Mouse (Mus musculus) midbrain, postnatal 0 days (tissue): ENCODE measurements around the gene Tmbim6. TPM values are rescaled to one million over a fixed set of nuclear protein-coding genes. Genes with fewer than 3 reads are reported as not detected.
"Not testable (repeated sequence)": the region's sequence is repeated elsewhere in the genome, so short reads cannot be mapped to it uniquely, and the experiment has no call there.

Experiments used
- ATAC-seq: fragments of 200-750 bp; cut with Nextera tagmentation; 2 replicates; pipeline ENCODE4 v1.8.0; 2017; ENCODE audit warnings: moderate number of reproducible peaks, mild to moderate bottlenecking, moderate TSS enrichment, moderate library complexity; ENCODE audit not compliant: low FRiP score
- DNase-seq: peaks from one replicate; pipeline ENCODE4 v3.0.0-alpha.2; 2015; ENCODE audit warnings: low spot score
- H3K27ac ChIP-seq: fragments of 300-500 bp; sonication (generic); 2 replicates; pipeline ENCODE4 v1.5.1; 2014; ENCODE audit warnings: low read depth, mild to moderate bottlenecking, low read length, mixed read lengths
- H3K27me3 ChIP-seq: fragments of 300-500 bp; sonication (generic); 2 replicates; pipeline ENCODE4 v1.6.1; 2014; ENCODE audit warnings: low read length, control low read depth, mixed read lengths; ENCODE audit not compliant: insufficient read depth
- H3K36me3 ChIP-seq: fragments of 300-500 bp; sonication (generic); 2 replicates; pipeline ENCODE4 v1.6.1; 2014; ENCODE audit warnings: low read length, control low read depth, mixed read lengths; ENCODE audit not compliant: insufficient read depth
- H3K4me1 ChIP-seq: fragments of 300-500 bp; sonication (generic); 2 replicates; pipeline ENCODE4 v1.6.1; 2014; ENCODE audit warnings: mild to moderate bottlenecking, control low read depth, antibody characterized with exemption, low read length, mixed read lengths; ENCODE audit not compliant: insufficient read depth
- H3K4me2 ChIP-seq: fragments of 300-500 bp; sonication (generic); 2 replicates; pipeline ENCODE4 v1.6.1; 2014; ENCODE audit warnings: low read depth, mild to moderate bottlenecking, low read length, mixed read lengths; ENCODE audit not compliant: poor library complexity, severe bottlenecking
- H3K4me3 ChIP-seq: fragments of 300-500 bp; sonication (generic); 2 replicates; pipeline ENCODE4 v1.5.1; 2014; ENCODE audit warnings: low read depth, mild to moderate bottlenecking, low read length, moderate library complexity
- H3K9ac ChIP-seq: fragments of 300-500 bp; sonication (generic); replicated peaks from 2 replicates; pipeline ENCODE4 v1.6.1; 2014; ENCODE audit warnings: mild to moderate bottlenecking, low read length, moderate library complexity, mixed read lengths; ENCODE audit not compliant: poor library complexity, severe bottlenecking
- H3K9me3 ChIP-seq: fragments of 300-500 bp; sonication (generic); 2 replicates; pipeline ENCODE4 v1.6.1; 2016; ENCODE audit warnings: low read length, control low read depth
- CTCF ChIP-seq: IDR thresholded peaks from 2 replicates; pipeline ENCODE4 v1.5.1; 2016; ENCODE audit warnings: antibody characterized with exemption, mild to moderate bottlenecking
- WGBS: fragments of 180-500 bp; shearing (Covaris S2); extraction: QIAGEN DNeasy Blood & Tissue Kit; methylation state at CpG from one replicate; pipeline ENCODE4 v1.1.7; 2014; 5-methylcytosine and 5-hydroxymethylcytosine counted together
- polyA plus RNA-seq: library from polyadenylated mRNA; unstranded; fragments of >200 nt; fragmentation: Nextera tagmentation; extraction: Ambion mirVana; gene quantifications from 2 replicates; pipeline ENCODE4 v1.2.1, GENCODE M21; 2015
- total RNA-seq: library from RNA; depleted of rRNA; stranded (reverse); fragments of >200 nt; gene quantifications from 2 replicates; pipeline ENCODE4 v1.2.3, GENCODE M21; 2014

Tmbim6 gene
- total and polyA plus RNA-seq, 2 experiments from 2014 or later = 327 TPM

DNA sequence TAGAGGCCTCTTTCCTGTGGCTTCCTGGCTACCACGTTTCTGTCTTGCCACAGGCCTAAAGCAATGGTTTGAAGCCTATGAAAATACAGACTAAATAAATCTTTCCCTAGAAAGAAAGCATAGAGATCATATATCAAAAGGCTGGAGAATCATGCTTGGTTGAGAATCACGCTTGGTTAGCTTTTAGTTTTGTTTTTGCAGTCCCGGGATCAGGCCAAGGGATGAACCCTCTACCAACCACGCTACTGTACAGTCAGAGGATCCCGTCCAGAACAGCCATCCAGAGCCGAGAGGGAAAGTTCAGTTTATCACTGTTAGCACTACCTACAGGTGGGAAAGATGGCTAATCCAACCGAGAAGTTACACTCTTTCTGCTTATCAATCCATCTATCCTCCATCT lies 49.7 kb downstream of the Tmbim6 start:
- DNase-seq = no peak
- no peak overlapping the region for H3K4me3 ChIP-seq
- TF ChIP-seq CTCF = no peak
- no peak overlapping the region for H3K27ac ChIP-seq
- H3K4me2 ChIP-seq = no peak overlapping the region
- 86% methylated on average over 7 of the region's 7 CpGs for WGBS
- H3K9me3 ChIP-seq = no peaks in the 10 kb centered on the region
- H3K9ac ChIP-seq = no peak overlapping the region
- ATAC-seq = no peak
- H3K27me3 ChIP-seq = no peaks in the 10 kb centered on the region
- no peaks in the 10 kb centered on the region for H3K36me3 ChIP-seq
- H3K4me1 ChIP-seq = no peaks in the 10 kb centered on the region

DNA sequence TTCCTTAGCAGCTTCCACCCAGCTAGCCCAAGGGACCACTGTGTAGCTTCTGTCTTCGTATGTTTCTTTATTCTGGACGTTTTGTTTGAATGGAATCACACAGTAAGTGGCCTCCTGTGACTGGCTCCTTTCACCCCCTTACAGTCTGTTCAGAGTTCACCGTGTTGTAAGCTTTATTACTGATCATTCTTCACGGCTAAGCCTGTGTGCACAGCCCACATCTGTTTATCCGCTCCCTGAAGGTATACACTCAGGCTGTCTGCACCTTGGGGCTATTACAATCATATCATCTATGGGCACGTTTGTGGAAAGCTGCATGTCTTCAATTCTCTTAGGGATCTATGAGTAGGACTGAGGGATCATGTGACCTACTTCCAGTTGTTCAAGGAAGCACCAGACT lies 52.9 kb downstream of the Tmbim6 start:
- H3K27me3 ChIP-seq = no peaks in the 10 kb centered on the region
- 39% methylated on average over 6 of the region's 6 CpGs for WGBS
- H3K36me3 ChIP-seq = no peaks in the 10 kb centered on the region
- no peak for DNase-seq
- ATAC-seq = no peak
- H3K4me2 ChIP-seq = no peak overlapping the region
- H3K4me1 ChIP-seq = 0 out of 2 replicates have a peak, but pooled peaks cover 3% of the 10 kb centered on the region
- H3K27ac ChIP-seq = no peak overlapping the region
- no peak for TF ChIP-seq CTCF
- no peaks in the 10 kb centered on the region for H3K9me3 ChIP-seq
- no peak overlapping the region for H3K4me3 ChIP-seq
- H3K9ac ChIP-seq = no peak overlapping the region

DNA sequence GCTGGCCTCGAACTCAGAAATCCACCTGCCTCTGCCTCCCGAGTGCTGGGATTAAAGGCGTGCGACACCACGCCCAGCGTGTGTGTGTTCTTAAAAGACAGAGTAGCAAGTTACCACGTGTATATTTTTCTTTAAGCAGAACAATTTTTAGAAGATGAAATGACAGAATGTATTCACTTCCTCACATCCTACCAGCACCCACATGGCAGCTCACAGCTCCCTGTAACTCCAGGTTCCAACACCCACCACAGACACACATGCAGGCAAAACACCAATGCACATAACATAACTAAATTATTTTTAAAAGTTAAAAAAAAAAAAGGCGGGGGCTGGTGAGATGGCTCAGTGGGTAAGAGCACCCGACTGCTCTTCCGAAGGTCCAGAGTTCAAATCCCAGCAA lies 53.5 kb downstream of the Tmbim6 start:
- ATAC-seq, H3K27me3 ChIP-seq, H3K9ac ChIP-seq, H3K9me3 ChIP-seq, H3K27ac ChIP-seq, H3K4me1 ChIP-seq, H3K36me3 ChIP-seq, H3K4me3 ChIP-seq, DNase-seq, H3K4me2 ChIP-seq: not testable (repeated sequence)
- 90% methylated on average over 10 of the region's 10 CpGs for WGBS

DNA sequence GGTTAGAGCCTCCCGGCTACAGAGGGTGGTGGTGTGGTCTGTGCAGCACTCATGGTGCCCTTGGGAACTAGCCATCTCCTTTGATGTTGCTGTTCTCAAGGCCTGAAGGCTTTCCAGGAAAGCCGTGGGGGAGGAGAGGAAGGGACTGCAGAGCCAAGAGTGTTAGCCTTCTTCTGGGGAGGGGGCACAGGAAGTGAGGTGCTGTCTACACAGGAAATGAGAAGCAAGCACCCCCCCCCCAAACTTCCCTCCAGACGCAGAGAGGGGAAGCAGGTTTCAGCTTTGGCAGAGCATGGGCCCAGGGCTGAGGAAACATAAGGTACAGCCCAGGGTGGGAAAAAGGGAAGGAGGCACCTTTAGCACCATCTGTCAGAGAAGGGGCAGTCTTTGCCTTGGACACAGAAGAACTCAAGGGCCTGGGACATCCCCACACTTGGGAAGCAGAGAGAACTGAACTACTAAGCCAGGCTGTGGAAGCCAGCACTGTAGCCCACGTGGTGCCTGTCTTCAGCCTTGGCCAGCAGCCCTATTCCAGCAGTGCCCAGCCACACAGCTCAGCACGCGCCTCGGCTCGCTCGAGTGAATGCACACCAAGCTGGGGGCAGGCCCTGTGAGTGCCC lies 56.6 kb downstream of the Tmbim6 start:
- Histone ChIP-seq H3K4me2 (no peak overlapping the region), H3K27me3 (no peaks in the 10 kb centered on the region), H3K9ac (no peak overlapping the region), H3K36me3 (no peaks in the 10 kb centered on the region), H3K4me1 (0 out of 2 replicates have a peak, but pooled peaks cover 3% of the 10 kb centered on the region), H3K4me3 (no peak overlapping the region), H3K27ac (peak overlapping the region; percentile 18; the same call in 1 of the 2 replicates), H3K9me3 (no peaks in the 10 kb centered on the region)
- no peak for ATAC-seq
- 64% methylated on average over 9 of the region's 9 CpGs for WGBS
- no peak for TF ChIP-seq CTCF
- peak; percentile 75 for DNase-seq

DNA sequence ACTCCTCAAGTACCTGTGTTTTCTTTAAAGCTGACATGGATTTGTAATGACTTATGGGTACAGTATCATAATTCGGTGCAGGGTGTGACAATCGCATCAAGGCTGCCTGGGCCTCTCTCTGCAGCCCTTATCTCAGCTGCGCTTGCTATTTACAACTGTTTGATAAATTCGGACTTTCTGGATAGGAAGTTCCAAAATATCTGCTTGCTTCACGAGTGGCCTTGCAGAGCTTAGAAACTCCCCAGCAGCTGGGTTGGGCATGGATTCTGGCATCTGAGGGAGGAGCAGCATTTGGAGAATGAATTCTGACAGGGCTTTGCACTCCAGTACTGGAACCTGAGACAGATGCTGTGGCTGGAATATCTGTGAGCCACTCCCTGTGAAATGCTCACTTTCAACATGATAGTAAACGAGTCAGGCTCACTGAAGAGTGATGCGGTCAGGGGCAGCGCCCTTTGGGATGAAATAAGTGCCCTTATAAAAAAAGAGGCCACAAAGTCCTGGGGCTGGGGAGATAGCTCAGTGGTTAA lies 57.1 kb downstream of the Tmbim6 start:
- no peak overlapping the region for H3K27ac ChIP-seq
- 0 out of 2 replicates have a peak, but pooled peaks cover 3% of the 10 kb centered on the region for H3K4me1 ChIP-seq
- no peak for DNase-seq
- H3K4me2 ChIP-seq = no peak overlapping the region
- no peaks in the 10 kb centered on the region for H3K36me3 ChIP-seq
- H3K4me3 ChIP-seq = no peak overlapping the region
- ATAC-seq = no peak
- no peak overlapping the region for H3K9ac ChIP-seq
- H3K9me3 ChIP-seq = no peaks in the 10 kb centered on the region
- no peaks in the 10 kb centered on the region for H3K27me3 ChIP-seq
- TF ChIP-seq CTCF = no peak
- WGBS = 82% methylated on average over 8 of the region's 8 CpGs

DNA sequence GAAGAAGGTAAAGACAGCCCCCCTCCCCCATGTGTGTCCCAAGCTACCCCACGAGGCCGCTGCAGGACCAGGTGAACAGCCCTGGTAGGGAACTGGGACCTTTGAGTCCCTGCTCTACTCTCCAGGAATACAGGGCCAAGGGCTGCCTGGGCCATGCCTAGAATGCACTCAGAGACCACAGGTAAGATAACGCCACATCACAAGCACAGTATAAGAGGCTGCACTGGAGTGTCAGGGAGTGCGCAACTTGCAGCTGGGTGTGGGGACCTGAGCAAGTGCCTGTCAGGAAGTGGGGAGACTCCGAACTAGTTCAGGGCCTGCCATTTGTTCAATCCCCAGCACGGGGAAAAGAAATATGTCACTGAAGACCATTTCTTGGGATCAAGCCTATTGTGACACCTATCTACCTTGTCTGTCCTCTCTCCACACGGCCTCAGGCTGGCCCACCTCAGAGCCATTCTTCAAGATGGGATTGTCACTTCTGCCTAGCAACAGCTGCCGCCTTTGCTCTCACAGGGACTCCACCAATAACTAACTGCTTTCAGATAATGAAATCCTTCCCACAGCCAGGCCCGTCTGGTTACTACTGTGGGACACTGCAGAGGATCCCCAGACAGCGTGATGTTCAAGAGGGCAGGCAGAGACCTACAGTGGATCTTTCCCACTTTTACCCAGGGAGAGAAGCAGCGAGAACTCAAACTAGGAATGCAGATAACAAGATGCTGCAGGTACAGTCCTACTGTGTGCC lies 60.6 kb downstream of the Tmbim6 start:
- H3K27ac ChIP-seq = no peak overlapping the region
- peaks cover 15% of the 10 kb centered on the region for H3K4me1 ChIP-seq
- TF ChIP-seq CTCF = no peak

More for the DNA sequence above, 60.6 kb downstream of the Tmbim6 start:
- DNase-seq (no peak), ATAC-seq (no peak)
- no peaks in the 10 kb centered on the region for H3K36me3 ChIP-seq
- H3K27me3 ChIP-seq = no peaks in the 10 kb centered on the region
- H3K4me3 ChIP-seq = no peak overlapping the region
- no peak overlapping the region for H3K9ac ChIP-seq
- 77% methylated on average over 11 of the region's 11 CpGs for WGBS
- no peaks in the 10 kb centered on the region for H3K9me3 ChIP-seq
- H3K4me2 ChIP-seq = no peak overlapping the region
